Mouse (Mus musculus) small intestine, adult 2 months (tissue): Measurements from ENCODE around the gene Nrk. TPM values are rescaled to one million over a fixed set of nuclear protein-coding genes. Genes with fewer than 3 reads are reported as not detected.

Experiments
- H3K27ac ChIP-seq: fragments of 200-500 bp; 2 replicates; pipeline ENCODE4 v1.5.1; 2012; ENCODE audit warnings: low read depth, low read length, control low read depth, inconsistent platforms; ENCODE audit not compliant: insufficient read depth
- H3K27me3 ChIP-seq: fragments of 200-500 bp; 2 replicates; pipeline ENCODE4 v1.6.1; 2012; ENCODE audit warnings: mild to moderate bottlenecking, moderate library complexity, low read length, inconsistent platforms; ENCODE audit not compliant: control insufficient read depth, insufficient read depth
- H3K36me3 ChIP-seq: fragments of 200-500 bp; 2 replicates; pipeline ENCODE4 v1.6.1; 2012; ENCODE audit warnings: mild to moderate bottlenecking, low read length, control low read depth, inconsistent platforms; ENCODE audit not compliant: control insufficient read depth, insufficient read depth
- H3K4me1 ChIP-seq: fragments of 200-500 bp; 2 replicates; pipeline ENCODE4 v1.6.1; 2012; ENCODE audit warnings: low read length, inconsistent platforms, mixed read lengths; ENCODE audit not compliant: control insufficient read depth, insufficient read depth, insufficient read length
- H3K4me3 ChIP-seq: fragments of 200-500 bp; 2 replicates; pipeline ENCODE4 v1.5.1; 2012; ENCODE audit warnings: low read depth, mild to moderate bottlenecking, control low read depth, inconsistent platforms, low read length, moderate library complexity
- CTCF ChIP-seq: fragments of 200-500 bp; IDR thresholded peaks from 2 replicates; pipeline ENCODE4 v1.5.1; 2012; ENCODE audit warnings: low read depth, mild to moderate bottlenecking, control low read depth, inconsistent platforms, low read length, moderate library complexity, mixed read lengths; ENCODE audit not compliant: insufficient replicate concordance, insufficient read length; ENCODE audit errors: extremely low read depth
- POLR2A ChIP-seq: fragments of 200-500 bp; IDR thresholded peaks from 2 replicates; pipeline ENCODE4 v1.6.1; 2012; ENCODE audit warnings: low read depth, mild to moderate bottlenecking, control low read depth, inconsistent platforms, low read length, moderate library complexity
- WGBS: fragments of 180-500 bp; shearing (Covaris S2); methylation state at CpG from one replicate; pipeline ENCODE4 v1.1.7; 2018; 5-methylcytosine and 5-hydroxymethylcytosine counted together
- polyA plus RNA-seq: library from polyadenylated mRNA; depleted of rRNA; stranded (reverse); fragments of >200 nt; gene quantifications from 2 replicates; pipeline ENCODE4 v1.2.3, GENCODE M21; 2012

Gene Nrk
- polyA plus RNA-seq, 1 experiment, result not detected

DNA sequence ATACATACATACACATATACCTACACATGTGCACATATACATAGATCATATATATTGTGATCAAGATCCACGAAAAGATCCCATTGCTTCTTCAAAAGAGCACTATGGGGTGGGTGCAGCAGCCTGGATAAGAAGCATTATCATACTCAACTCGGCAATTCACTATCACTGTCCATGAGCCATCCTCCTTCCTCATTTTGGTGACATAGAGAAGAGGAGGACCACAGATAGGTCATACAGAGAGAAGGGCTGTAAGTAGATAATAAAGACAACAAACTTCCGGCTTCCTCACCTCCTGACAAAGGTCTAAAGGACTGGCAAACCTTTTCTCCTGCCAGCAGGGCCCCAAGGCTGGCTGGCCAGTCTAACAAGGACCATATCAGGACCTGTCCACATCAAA, 100.3 kb downstream of the Nrk start:
- Histone ChIP-seq H3K27ac (no peak overlapping the region), H3K36me3 (no peaks in the 10 kb centered on the region), H3K4me1 (no peaks in the 10 kb centered on the region), H3K4me3 (no peak overlapping the region), H3K27me3 (no peaks in the 10 kb centered on the region)
- WGBS, result 61% methylated on average over 3 of the region's 3 CpGs
- TF ChIP-seq CTCF (no peak), POLR2A (no peak)

- Histone ChIP-seq H3K27ac (no peak overlapping the region), H3K36me3 (no peaks in the 10 kb centered on the region), H3K27me3 (no peaks in the 10 kb centered on the region), H3K4me1 (no peaks in the 10 kb centered on the region), H3K4me3 (no peak overlapping the region)
- TF ChIP-seq POLR2A (no peak), CTCF (no peak)
- 25% methylated on average over 1 of the region's 1 CpGs for WGBS
Measured at GRCm38 (mm10) chrX:139016540-139016939, 102.3 kb downstream of the Nrk start.

DNA sequence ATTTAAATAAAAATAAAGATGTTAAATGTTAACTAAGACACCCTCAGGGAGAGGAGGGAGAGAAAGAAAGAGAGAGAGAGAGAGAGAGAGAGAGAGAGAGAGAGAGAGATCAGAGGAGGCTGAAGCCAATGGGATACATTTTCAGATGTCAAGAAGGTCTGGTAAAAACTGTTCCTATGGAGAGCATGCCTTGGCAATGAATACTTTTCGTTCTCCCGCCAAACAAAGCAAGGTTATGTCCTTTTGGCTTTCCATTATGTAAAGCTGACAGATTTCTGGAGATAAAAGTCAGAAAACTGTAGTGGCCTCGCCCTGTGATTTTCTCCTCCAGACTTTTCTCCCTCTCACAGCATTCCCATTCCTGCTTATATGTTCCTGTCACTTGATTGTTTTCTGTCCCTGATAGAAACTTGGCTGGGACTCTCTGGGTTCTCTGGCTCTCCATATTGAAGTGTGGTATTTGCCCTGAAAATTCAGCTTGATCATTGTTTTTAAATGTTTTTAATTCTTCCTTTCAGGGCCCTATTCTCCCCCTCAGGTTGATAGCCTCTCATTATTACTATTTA, 112.4 kb downstream of the Nrk start:
- no peaks in the 10 kb centered on the region for H3K36me3 ChIP-seq
- no peak overlapping the region for H3K27ac ChIP-seq
- TF ChIP-seq CTCF (no peak), POLR2A (no peak)
- no peak overlapping the region for H3K4me3 ChIP-seq
- H3K4me1 ChIP-seq, result no peaks in the 10 kb centered on the region
- 55% methylated on average over 3 of the region's 3 CpGs for WGBS
- no peaks in the 10 kb centered on the region for H3K27me3 ChIP-seq

GRCm38 (mm10) chrX:139027296-139027695, 113.1 kb downstream of the Nrk start:
- TF ChIP-seq CTCF (no peak), POLR2A (no peak)
- Histone ChIP-seq H3K27me3 (no peaks in the 10 kb centered on the region), H3K36me3 (no peaks in the 10 kb centered on the region), H3K4me1 (no peaks in the 10 kb centered on the region), H3K27ac (no peak overlapping the region), H3K4me3 (no peak overlapping the region)
- 51% methylated on average over 5 of the region's 5 CpGs for WGBS

DNA sequence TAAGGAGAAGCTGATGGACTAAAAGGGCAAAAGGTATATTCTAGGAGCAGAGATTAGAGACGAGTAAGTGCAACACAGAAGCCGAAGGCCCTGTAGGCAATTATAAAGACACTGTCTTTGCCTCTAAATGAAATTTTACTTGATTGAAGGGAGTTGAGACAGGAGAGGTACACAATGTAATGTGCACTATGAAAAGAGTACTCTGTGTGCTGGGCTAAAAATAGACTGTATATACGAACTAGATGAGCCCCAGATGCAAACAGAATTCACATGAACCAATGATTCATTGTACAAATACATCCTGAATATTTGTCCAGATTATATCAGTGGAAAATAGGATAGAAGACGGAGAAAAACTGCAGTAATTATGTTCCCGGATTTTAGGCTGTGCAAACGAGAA, 113.7 kb downstream of the Nrk start:
- Histone ChIP-seq H3K27me3 (no peaks in the 10 kb centered on the region), H3K27ac (no peak overlapping the region), H3K36me3 (no peaks in the 10 kb centered on the region), H3K4me3 (no peak overlapping the region), H3K4me1 (no peaks in the 10 kb centered on the region)
- 49% methylated on average over 6 of the region's 6 CpGs for WGBS
- no peak for TF ChIP-seq CTCF
- no peak for TF ChIP-seq POLR2A

DNA sequence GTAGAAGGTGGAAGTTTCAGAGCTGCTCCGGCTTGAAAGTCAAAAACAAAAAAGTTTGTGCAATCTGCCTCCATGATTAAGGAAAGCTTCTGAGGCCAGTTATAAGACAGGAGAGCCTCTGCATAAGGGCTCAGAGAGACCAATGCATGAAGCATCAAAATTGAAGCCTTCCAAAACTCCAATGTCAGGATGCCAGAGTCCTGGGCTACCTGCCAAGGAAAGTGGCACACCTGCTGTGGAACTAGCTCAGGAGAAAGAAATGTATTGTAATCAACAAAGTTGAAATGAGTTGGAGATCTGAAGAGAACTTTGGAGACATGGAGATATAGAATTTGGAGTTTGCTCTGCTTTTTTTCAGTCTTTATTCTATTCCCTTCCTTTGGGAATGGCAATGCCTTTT, 123.4 kb downstream of the Nrk start:
- no peaks in the 10 kb centered on the region for H3K36me3 ChIP-seq
- no peaks in the 10 kb centered on the region for H3K27me3 ChIP-seq
- TF ChIP-seq CTCF, result no peak
- TF ChIP-seq POLR2A, result no peak
- WGBS, result 93% methylated on average over 1 of the region's 1 CpGs
- H3K4me1 ChIP-seq, result no peaks in the 10 kb centered on the region
- H3K27ac ChIP-seq, result no peak overlapping the region
- H3K4me3 ChIP-seq, result no peak overlapping the region

DNA sequence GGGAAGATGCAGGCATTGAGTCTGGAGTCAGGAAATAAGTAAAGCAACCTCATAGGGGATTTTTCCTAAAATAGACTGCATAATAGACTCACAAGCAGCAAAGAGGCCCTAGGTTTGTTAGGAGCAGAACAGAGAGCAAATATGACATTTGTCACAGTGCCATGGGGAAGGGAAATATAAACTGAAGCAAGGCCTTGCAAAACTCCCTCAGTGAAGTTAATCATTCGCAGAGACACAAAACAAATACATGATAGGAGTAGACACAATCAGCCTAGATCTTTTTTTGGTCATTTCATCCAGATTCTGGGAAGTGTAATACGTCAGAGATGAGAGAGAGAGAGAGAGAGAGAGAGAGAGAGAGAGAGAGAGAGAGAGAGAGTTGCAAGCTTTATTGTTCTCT, 125.1 kb downstream of the Nrk start:
- TF ChIP-seq CTCF (no peak), POLR2A (no peak)
- WGBS, result 37% methylated on average over 2 of the region's 2 CpGs
- Histone ChIP-seq H3K36me3 (no peaks in the 10 kb centered on the region), H3K4me3 (no peak overlapping the region), H3K27ac (no peak overlapping the region), H3K27me3 (no peaks in the 10 kb centered on the region), H3K4me1 (no peaks in the 10 kb centered on the region)
